Mouse (Mus musculus) cerebellum, adult 2 months (tissue): ENCODE measurements at regions not wholly inside any gene's neighbourhood (a gene's known extent, or its start where the extent isn't known, plus 50 kb on each side); places are given as distances from the start of the nearest gene placed in this dataset.

ENCODE experiments used
- DNase-seq, 2 experiments: peaks; one replicate each; pipeline ENCODE4 v3.0.0; 2021
- H3K27ac ChIP-seq: fragments of 200-500 bp; 2 replicates; pipeline ENCODE4 v1.5.1; 2012; ENCODE audit warnings: low read length, control low read depth, inconsistent platforms; ENCODE audit not compliant: insufficient read depth
- H3K27me3 ChIP-seq: fragments of 200-500 bp; 2 replicates; pipeline ENCODE4 v1.6.1; 2012; ENCODE audit warnings: inconsistent platforms, mild to moderate bottlenecking, low read length, moderate library complexity; ENCODE audit not compliant: control insufficient read depth, insufficient read depth
- H3K4me1 ChIP-seq: fragments of 200-500 bp; 2 replicates; pipeline ENCODE4 v1.6.1; 2011; ENCODE audit warnings: low read length; ENCODE audit not compliant: control insufficient read depth, insufficient read depth
- H3K4me3 ChIP-seq: fragments of 200-500 bp; replicated peaks from 2 replicates; pipeline ENCODE3; 2011; ENCODE audit warnings: mild to moderate bottlenecking, low read depth, low read length, control low read depth; ENCODE audit not compliant: insufficient read depth
- CTCF ChIP-seq: fragments of 200-500 bp; IDR thresholded peaks from 2 replicates; pipeline ENCODE4 v1.5.1; 2011; ENCODE audit warnings: low read depth, mild to moderate bottlenecking, control low read depth, low read length, moderate library complexity, borderline replicate concordance; ENCODE audit not compliant: insufficient read depth
- POLR2A ChIP-seq: fragments of 200-500 bp; IDR thresholded peaks from 2 replicates; pipeline ENCODE4 v1.6.1; 2011; ENCODE audit warnings: low read length, control low read depth, borderline replicate concordance; ENCODE audit not compliant: insufficient read depth
- WGBS: fragments of 180-500 bp; shearing (Covaris S2); methylation state at CpG from one replicate; pipeline ENCODE4 v1.1.7; 2018; 5-methylcytosine and 5-hydroxymethylcytosine counted together

DNA sequence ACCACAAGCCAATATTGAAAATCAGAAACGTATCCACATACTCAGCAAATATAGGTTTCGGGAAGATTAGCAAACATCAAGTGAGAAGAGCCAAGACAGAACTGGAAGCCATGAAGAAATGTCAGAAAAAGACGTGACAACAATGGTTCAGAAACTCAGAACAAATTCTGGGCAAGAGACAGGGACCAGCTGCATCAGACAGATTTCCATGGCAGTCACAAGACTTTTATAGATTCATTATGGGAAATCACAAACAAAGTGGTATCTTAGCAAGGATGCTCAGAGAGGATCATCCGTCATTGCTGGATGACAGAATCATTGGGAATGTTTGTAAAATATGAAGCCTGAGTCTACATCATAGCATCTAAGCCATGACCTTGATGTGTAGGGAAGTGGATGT, 699.6 kb upstream of the Tenm3 start:
- H3K27me3 ChIP-seq = no peaks in the 10 kb centered on the region
- WGBS = 66% methylated on average over 4 of the region's 4 CpGs
- no peaks in the 10 kb centered on the region for H3K4me1 ChIP-seq
- no peak overlapping the region for H3K27ac ChIP-seq
- TF ChIP-seq CTCF = no peak
- H3K4me3 ChIP-seq = no peak overlapping the region
- DNase-seq = no peak

DNA sequence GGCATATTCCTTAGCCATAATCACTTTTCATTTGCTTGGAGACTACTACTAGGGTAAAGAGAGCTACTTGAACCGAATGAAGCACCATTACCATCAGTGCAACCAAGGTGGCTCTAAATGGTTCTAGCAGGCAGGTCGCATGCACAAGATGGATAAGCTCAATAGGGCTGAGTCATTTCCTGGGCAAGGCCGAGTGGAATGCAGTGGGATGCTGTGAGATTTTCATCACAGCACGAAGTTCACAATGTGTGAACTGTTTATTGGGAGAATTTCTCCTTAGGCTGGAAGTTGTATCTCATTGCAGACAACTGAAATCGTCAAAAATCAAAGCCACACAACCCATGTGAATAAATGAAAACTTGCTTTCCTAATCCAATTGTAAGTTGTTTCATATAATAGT, 697.6 kb upstream of the Tenm3 start:
- TF ChIP-seq CTCF (no peak), POLR2A (no peak)
- H3K4me1 ChIP-seq = no peaks in the 10 kb centered on the region
- DNase-seq = no peak
- H3K27me3 ChIP-seq = no peaks in the 10 kb centered on the region
- WGBS = 75% methylated on average over 5 of the region's 5 CpGs
- no peak overlapping the region for H3K4me3 ChIP-seq
- no peak overlapping the region for H3K27ac ChIP-seq

DNA sequence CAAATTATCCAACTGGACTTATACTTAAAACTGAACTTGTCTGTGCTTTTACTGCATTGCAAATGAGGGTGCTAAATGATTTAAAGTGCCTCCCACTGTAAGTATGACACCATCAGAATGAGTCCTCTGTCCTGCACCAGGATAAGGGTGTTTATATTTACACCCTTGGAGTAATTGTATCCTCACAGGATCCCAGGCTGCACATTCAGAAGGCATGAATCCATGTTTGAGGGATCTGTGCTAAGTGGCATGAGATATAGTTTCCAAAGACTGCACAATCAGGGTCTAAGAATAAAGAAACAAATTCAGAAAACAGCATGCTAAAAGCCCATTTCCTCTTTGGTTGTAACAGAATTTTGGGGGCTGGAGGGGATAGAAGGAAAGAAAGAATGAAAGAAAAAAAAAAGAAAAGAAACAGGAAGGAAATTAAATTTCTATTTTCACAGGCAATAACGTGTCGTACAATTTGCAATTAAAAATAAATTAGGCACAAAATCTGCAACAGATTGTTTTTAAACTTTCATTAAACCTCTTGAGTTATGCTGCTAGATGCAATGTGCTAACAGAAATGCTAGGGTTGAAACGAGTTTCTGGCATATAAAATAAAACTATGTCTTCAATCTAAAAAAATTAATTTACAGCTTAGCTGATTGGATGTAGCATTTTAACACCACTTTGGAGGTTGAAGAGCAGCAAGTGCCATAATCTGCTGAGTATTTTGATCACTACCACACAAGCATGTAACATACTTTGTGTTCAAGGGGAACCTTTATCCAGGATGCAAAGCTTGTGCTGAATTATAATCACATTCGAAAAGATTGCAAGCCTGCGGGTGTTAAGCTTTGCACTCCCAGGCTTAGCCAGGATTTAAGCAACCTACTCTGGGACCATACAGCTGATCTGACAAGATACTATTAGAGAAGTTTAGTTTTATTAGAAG, 689.9 kb upstream of the Tenm3 start:
- Histone ChIP-seq H3K27ac (no peak overlapping the region), H3K27me3 (no peaks in the 10 kb centered on the region), H3K4me1 (no peaks in the 10 kb centered on the region), H3K4me3 (no peak overlapping the region)
- TF ChIP-seq POLR2A = no peak
- TF ChIP-seq CTCF = no peak
- 70% methylated on average over 5 of the region's 5 CpGs for WGBS
- DNase-seq = no peak

DNA sequence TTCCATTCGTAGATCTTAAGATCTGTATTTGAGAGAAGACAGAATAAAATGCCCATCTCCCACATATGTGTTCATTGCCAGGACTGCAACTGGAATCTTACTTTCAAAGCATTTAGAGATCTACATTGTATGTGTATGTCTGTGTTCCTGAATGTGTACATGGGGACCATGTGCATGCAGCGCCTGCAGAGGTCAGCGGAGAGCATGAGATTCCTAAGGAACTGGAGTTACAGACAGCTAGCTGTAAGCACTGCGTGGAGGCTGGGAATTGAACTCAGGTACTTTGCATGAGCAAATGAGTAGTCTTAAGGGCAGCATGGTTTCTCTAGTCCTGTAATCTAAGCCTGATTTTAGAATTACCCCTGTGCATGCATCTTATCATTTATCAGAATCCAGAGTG, 685.5 kb upstream of the Tenm3 start:
- 76% methylated on average over 4 of the region's 4 CpGs for WGBS
- H3K4me3 ChIP-seq = no peak overlapping the region
- no peak for DNase-seq
- H3K4me1 ChIP-seq = no peaks in the 10 kb centered on the region
- H3K27me3 ChIP-seq = no peaks in the 10 kb centered on the region
- no peak overlapping the region for H3K27ac ChIP-seq
- TF ChIP-seq CTCF (no peak), POLR2A (no peak)

DNA sequence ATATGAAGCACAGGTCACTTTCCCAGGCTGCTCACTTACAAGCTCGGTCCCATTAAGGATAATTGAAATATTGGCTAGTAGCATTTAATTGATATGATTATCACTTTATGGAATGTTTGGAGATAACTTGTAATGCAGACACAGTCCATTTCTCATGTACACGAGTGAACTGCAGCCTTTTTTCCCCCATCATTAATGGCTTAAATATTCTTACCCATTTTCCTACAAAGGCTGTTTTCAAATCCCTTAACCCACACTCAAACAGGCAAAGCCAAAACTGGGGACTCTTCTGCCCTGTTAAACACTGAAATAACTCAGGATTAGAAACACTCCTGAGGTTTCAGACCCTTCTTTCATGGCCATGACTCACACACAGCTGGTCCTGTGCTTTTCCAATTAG, 649.2 kb upstream of the Tenm3 start:
- H3K27ac ChIP-seq = no peak overlapping the region
- H3K4me1 ChIP-seq = no peaks in the 10 kb centered on the region
- no peak overlapping the region for H3K4me3 ChIP-seq
- no peak for DNase-seq
- 81% methylated on average over 2 of the region's 2 CpGs for WGBS
- no peak for TF ChIP-seq POLR2A
- TF ChIP-seq CTCF = no peak
- H3K27me3 ChIP-seq = no peaks in the 10 kb centered on the region

DNA sequence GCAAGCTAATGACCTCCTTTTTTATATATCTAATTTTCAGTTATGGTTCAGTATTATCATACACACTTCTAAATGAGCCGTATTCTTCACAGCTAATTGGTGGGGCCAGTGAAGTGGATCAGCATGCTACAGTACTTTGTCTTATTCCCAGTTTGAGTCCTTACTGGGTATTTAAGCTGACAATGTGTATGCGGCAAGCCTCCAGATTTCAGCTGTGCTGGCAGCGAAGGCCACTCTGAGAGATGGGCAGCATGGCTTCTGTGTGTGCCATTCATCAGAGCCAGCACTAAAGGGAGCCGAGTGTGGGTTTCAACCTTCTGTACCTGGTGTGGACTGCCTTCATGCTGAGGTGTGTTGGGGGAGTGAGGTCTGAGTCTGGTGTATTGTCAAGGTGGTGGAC, 641.5 kb upstream of the Tenm3 start:
- Histone ChIP-seq H3K4me1 (no peaks in the 10 kb centered on the region), H3K27ac (no peak overlapping the region), H3K4me3 (no peak overlapping the region), H3K27me3 (no peaks in the 10 kb centered on the region; the same call in 1 of the 2 replicates)
- TF ChIP-seq CTCF = no peak
- TF ChIP-seq POLR2A = no peak
- 10% methylated on average over 4 of the region's 4 CpGs for WGBS
- no peak for DNase-seq

DNA sequence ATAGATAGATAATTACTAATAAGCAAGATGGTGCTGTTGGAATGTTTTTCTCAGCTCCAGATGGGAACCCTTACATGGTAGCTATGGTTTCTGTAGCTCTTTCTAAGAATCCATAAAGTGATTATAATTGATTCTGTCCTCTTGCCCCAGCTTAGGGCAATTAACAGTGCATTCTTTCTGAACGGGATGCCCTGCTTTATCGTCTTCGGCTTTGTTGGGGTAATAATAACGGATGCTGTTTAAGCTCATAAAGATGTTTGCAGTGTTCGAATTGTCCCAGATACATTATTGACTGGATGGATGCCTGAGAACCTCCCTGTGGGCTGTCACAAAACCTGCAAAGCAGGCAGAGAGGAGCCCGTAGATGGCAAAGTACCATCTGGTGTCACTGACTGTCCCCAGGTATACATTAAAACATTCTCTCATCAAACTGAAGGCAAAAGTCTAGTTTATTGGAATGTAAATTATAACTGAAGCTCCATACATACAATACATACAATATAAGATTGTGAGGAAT, 637.8 kb upstream of the Tenm3 start:
- no peak for DNase-seq
- TF ChIP-seq POLR2A (no peak), CTCF (no peak)
- Histone ChIP-seq H3K27me3 (no peaks in the 10 kb centered on the region; the same call in 1 of the 2 replicates), H3K27ac (no peak overlapping the region), H3K4me1 (no peaks in the 10 kb centered on the region), H3K4me3 (no peak overlapping the region)
- 47% methylated on average over 6 of the region's 6 CpGs for WGBS
